Mouse (Mus musculus): ENCODE data around the gene Capn13.

- TF ChIP-seq CTCF (IDR thresholded peaks at IDR 0.05): no peak
- TF ChIP-seq POLR2A (IDR thresholded peaks at IDR 0.05; ENCODE audit: insufficient read depth, low read depth, low read length): no peak
Measured at GRCm38 (mm10) chr17:73449104-73449503, 48.4 kb upstream of the Capn13 start.

Measured in heart, adult 2 months (tissue).